Mouse (Mus musculus) stomach, embryonic 15.5 days (tissue): ENCODE data around the gene Cpvl. TPM values are rescaled to one million over a fixed set of nuclear protein-coding genes. Genes with fewer than 3 reads are reported as not detected.
A peak's percentile ranks its signal among the peaks of the same experiment; 100 is the strongest.

Experiments
- ATAC-seq: fragments of 200-750 bp; cut with Nextera tagmentation; 2 replicates; pipeline ENCODE4 v1.8.0; 2017; ENCODE audit warnings: low read depth, moderate number of reproducible peaks, moderate TSS enrichment; ENCODE audit not compliant: insufficient read depth, low FRiP score
- H3K27ac ChIP-seq: fragments of 300-500 bp; sonication (generic); 2 replicates; pipeline ENCODE4 v1.5.1; 2015; ENCODE audit warnings: mild to moderate bottlenecking, inconsistent platforms
- H3K27me3 ChIP-seq: fragments of 300-500 bp; sonication (generic); replicated peaks from 2 replicates; pipeline ENCODE4 v1.6.1; 2015; ENCODE audit warnings: inconsistent platforms
- H3K36me3 ChIP-seq: fragments of 300-500 bp; sonication (generic); 2 replicates; pipeline ENCODE4 v1.6.1; 2015; ENCODE audit warnings: inconsistent platforms
- H3K4me1 ChIP-seq: fragments of 300-500 bp; sonication (generic); 2 replicates; pipeline ENCODE4 v1.6.1; 2015; ENCODE audit warnings: inconsistent platforms
- H3K4me2 ChIP-seq: fragments of 300-500 bp; sonication (generic); 2 replicates; pipeline ENCODE4 v1.6.1; 2015; ENCODE audit warnings: mild to moderate bottlenecking, inconsistent platforms
- H3K4me3 ChIP-seq: fragments of 300-500 bp; sonication (generic); replicated peaks from 2 replicates; pipeline ENCODE4 v1.5.1; 2015; ENCODE audit warnings: inconsistent platforms
- H3K9ac ChIP-seq: fragments of 300-500 bp; sonication (generic); 2 replicates; pipeline ENCODE4 v1.6.1; 2015; ENCODE audit warnings: inconsistent platforms
- H3K9me3 ChIP-seq: fragments of 300-500 bp; sonication (generic); 2 replicates; pipeline ENCODE4 v1.6.1; 2016; ENCODE audit warnings: inconsistent platforms
- WGBS: fragments of 180-500 bp; shearing (Covaris S2); methylation state at CpG from one replicate; pipeline ENCODE4 v1.1.7; 2015; 5-methylcytosine and 5-hydroxymethylcytosine counted together
- polyA plus RNA-seq: library from polyadenylated mRNA; unstranded; fragments of >200 nt; fragmentation: Nextera tagmentation; extraction: Ambion mirVana; gene quantifications from 2 replicates; pipeline ENCODE4 v1.2.1, GENCODE M21; 2015

Gene Cpvl
- polyA plus RNA-seq, 1 experiment from 2014 or later: 0.19 TPM

DNA sequence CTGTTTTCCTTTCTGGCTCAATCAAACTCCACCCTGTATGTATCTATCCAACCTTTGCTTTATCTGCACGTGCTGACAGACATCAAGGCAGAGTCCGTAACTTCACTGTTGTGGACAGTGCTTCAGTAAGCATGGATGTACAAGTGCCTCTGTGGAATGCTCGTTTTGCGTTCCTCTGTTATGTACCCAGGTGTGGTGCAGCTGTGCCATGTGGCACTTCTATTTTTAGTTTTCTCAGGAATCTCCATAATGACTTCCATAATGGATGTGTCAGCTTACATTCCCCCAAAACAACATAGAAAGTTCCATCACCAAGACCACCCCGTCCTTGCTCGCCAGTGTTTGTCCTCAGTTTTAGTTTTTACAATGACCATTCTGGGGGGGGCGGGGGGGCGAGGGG is 76.7 kb downstream of the Cpvl start:
- Histone ChIP-seq H3K9me3 (no peaks in the 10 kb centered on the region), H3K27me3 (no peaks in the 10 kb centered on the region), H3K4me3 (no peak overlapping the region), H3K9ac (no peak overlapping the region), H3K4me2 (no peak overlapping the region), H3K27ac (no peak overlapping the region), H3K36me3 (no peaks in the 10 kb centered on the region), H3K4me1 (peaks cover 11% of the 10 kb centered on the region)
- ATAC-seq: no peak
- WGBS: 68% methylated on average over 8 of the region's 8 CpGs

DNA sequence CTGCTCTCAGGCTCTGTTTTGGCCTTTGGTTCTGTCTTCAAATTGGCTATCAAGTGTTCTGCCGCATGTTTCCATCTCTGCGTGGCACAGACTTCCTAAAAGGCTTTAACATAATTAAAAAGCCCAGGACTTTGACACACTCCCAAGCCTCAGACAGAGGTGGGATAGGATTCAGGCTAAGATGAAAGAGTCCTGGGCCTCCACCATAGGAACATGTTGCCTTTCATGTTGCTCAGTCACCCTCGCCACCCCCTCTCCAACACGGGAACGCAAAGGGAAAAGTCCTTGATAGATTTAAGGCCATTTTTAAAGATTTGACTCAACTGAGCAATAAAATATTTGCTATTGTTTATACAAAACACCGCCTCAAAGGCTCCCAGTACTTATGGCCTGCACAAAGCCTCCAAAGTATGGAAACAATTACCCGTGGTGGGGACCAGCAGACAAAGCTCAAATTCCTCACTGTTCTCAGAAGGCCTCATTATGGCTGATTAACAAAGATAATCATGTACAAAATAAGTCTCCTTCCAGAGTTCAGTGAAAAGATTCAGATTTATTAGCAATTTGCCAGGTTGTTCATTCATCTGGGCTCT is 80.5 kb downstream of the Cpvl start:
- Histone ChIP-seq H3K9me3 (no peaks in the 10 kb centered on the region), H3K36me3 (no peaks in the 10 kb centered on the region), H3K4me2 (no peak overlapping the region), H3K4me1 (no peaks in the 10 kb centered on the region), H3K4me3 (no peak overlapping the region), H3K27me3 (no peaks in the 10 kb centered on the region), H3K9ac (no peak overlapping the region), H3K27ac (no peak overlapping the region)
- 62% methylated on average over 7 of the region's 7 CpGs for WGBS
- ATAC-seq: no peak

DNA sequence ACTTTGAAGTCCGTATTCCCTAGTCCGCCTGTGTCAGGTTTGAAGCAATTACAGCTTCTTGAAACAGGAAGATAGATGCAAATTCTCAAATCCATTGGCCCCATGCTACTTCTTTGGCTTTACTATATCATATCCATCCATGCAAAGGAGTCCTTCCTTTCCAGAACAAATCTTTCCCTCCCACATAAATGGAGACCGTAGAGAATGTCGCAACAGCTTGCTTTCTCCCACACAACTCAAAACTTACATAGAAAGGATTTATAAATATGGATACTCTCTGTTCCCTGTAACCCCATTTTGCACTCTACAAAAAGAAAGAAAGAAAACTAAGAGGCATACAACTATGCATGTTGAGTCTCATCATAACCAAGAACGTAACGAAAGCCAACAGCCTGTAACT is 81.3 kb downstream of the Cpvl start:
- Histone ChIP-seq H3K27ac (no peak overlapping the region), H3K9me3 (no peaks in the 10 kb centered on the region), H3K9ac (no peak overlapping the region), H3K4me3 (no peak overlapping the region), H3K4me1 (no peaks in the 10 kb centered on the region), H3K27me3 (no peaks in the 10 kb centered on the region), H3K4me2 (no peak overlapping the region), H3K36me3 (no peaks in the 10 kb centered on the region)
- ATAC-seq: no peak
- WGBS: 84% methylated on average over 6 of the region's 6 CpGs

DNA sequence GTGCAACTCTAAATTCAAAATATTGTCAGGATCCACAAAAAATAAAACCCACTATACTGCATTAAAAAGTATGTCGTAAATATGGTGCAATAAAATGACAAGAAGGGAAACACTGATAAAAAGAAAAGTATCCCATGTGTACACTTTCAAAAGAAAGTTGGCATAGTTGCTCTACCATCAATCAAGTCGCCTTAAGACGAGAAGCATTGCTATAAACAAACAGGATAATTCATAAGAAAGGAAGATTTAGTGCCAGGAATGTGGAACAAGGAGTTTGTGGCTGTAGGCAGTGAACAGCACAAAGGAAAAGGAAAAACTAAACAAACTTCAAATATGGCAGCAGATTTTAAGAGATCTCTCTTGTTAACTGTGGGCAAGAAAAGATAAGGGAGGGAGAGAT is 84.7 kb downstream of the Cpvl start:
- no peak overlapping the region for H3K27ac ChIP-seq
- no peaks in the 10 kb centered on the region for H3K9me3 ChIP-seq
- ATAC-seq: no peak
- no peak overlapping the region for H3K4me3 ChIP-seq
- no peaks in the 10 kb centered on the region for H3K4me1 ChIP-seq
- no peaks in the 10 kb centered on the region for H3K27me3 ChIP-seq
- no peak overlapping the region for H3K4me2 ChIP-seq
- no peak overlapping the region for H3K9ac ChIP-seq
- 42% methylated on average over 3 of the region's 3 CpGs for WGBS
- H3K36me3 ChIP-seq: no peaks in the 10 kb centered on the region

DNA sequence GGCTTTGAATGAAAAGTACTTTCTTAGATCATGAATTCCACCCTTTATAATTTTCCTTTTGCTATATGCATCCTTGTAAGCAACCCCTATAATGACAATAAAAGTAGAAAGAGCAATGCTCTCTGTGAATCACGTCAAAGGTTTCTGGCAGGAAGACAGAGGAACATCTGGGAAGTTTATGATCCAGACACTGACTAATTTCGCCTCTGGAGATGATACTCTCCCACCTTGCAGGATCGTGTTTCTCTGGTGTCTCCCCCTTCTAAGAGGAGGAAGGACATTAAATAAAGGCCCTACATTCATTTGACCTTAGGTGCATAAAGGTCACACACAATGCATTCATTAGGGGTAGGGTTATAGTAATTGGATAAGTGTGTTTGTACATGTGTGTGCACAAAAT is 87.4 kb downstream of the Cpvl start:
- no peak overlapping the region for H3K4me2 ChIP-seq
- no peaks in the 10 kb centered on the region for H3K27me3 ChIP-seq
- no peak for ATAC-seq
- H3K9ac ChIP-seq: no peak overlapping the region
- 56% methylated on average over 3 of the region's 3 CpGs for WGBS
- no peak overlapping the region for H3K27ac ChIP-seq
- no peaks in the 10 kb centered on the region for H3K4me1 ChIP-seq
- no peak overlapping the region for H3K4me3 ChIP-seq
- H3K9me3 ChIP-seq: no peaks in the 10 kb centered on the region
- no peaks in the 10 kb centered on the region for H3K36me3 ChIP-seq

DNA sequence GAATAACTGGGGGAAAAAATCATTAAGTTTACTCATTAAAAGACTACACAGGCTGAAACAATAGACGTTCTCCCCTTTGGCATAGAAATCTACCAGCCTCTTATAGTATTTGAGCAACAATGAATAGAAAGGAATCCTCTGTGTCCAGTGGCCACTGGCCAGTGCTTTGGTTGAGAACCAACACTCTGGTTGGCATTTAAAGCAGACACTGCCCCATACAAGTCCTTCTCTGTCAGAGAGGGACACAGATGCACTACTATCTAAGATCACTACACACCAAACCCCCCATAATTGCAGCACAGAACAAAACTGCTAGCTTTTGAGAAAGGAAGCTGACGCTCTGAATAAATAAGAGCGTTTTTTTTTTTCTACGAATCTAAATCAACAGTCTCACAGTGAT is 93.5 kb downstream of the Cpvl start:
- Histone ChIP-seq H3K27ac (no peak overlapping the region), H3K9ac (no peak overlapping the region), H3K36me3 (no peaks in the 10 kb centered on the region), H3K4me3 (no peak overlapping the region), H3K4me1 (peaks cover 12% of the 10 kb centered on the region; the same call in 1 of the 2 replicates), H3K9me3 (no peaks in the 10 kb centered on the region), H3K4me2 (no peak overlapping the region), H3K27me3 (no peaks in the 10 kb centered on the region)
- ATAC-seq: no peak
- WGBS: 63% methylated on average over 4 of the region's 4 CpGs

DNA sequence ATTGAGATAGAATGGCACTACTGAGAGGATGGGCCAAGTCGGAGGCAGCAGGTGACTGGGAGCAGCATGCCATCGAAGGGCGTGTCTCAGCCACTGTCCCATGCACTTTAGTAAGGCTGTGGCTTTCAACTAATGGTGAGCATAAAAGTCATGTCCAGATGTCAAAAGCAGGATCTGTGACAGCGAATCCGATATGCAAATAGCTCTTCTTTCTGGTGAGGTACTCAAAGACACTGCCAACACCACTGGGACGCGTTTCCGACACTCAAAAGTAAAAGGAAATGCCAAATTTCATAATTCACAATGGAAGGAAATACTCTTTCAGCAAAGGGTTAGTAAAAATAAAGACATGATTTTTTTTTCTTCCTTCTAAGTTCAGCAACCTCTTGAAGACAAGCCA is 94.0 kb downstream of the Cpvl start:
- ATAC-seq: no peak

DNA sequence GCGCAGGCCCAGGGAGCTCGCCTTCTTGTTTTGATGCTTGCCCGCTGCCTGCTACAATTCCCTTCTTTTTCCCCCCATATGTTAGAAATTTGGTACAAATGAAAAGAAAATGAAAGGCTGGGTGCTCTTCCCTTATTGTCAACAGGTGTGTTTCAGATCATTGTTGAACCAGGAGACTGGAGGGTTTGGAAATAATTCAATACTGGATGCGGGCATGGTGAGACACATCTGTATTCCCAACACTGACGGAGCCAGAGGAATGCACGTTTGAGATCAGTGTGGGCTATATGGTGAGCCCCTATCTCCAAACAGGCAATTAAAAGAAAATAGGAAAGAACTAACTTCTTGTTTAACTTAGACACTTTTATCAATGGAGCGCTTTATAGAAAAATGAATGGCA is 95.1 kb downstream of the Cpvl start:
- no peak overlapping the region for H3K9ac ChIP-seq
- peaks cover 12% of the 10 kb centered on the region; the same call in 1 of the 2 replicates for H3K4me1 ChIP-seq
- 70% methylated on average over 7 of the region's 7 CpGs for WGBS
- no peaks in the 10 kb centered on the region for H3K27me3 ChIP-seq
- H3K9me3 ChIP-seq: no peaks in the 10 kb centered on the region
- no peak for ATAC-seq
- no peak overlapping the region for H3K4me2 ChIP-seq
- no peak overlapping the region for H3K27ac ChIP-seq
- H3K4me3 ChIP-seq: no peak overlapping the region
- no peaks in the 10 kb centered on the region for H3K36me3 ChIP-seq

More for the DNA sequence above, 94.0 kb downstream of the Cpvl start:
- Histone ChIP-seq H3K36me3 (no peaks in the 10 kb centered on the region), H3K9ac (no peak overlapping the region), H3K27ac (no peak overlapping the region), H3K27me3 (no peaks in the 10 kb centered on the region), H3K9me3 (no peaks in the 10 kb centered on the region), H3K4me2 (no peak overlapping the region), H3K4me3 (no peak overlapping the region), H3K4me1 (peaks cover 12% of the 10 kb centered on the region; the same call in 1 of the 2 replicates)
- 89% methylated on average over 8 of the region's 8 CpGs for WGBS

DNA sequence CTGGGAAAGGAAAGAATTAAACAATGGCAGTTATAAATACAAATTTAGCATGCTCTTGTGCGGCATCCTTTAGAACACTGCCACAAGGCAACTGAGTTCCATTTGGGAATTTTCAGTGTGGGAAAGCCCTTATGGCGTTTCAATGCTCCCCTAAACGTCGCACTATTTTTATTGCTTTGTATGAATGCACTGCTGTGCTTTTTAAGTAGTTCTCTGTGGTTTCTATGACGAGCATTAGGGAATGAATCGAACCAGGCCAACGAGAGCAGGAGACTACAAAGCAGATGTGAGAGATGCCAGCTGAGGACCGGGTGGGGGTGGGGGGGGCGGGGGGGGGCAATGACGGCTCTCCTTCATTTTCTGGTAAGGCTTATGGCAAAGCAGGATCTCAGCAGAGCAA is 96.8 kb downstream of the Cpvl start:
- no peak for ATAC-seq
- Histone ChIP-seq H3K4me3 (no peak overlapping the region), H3K4me1 (peaks cover 12% of the 10 kb centered on the region; the same call in 1 of the 2 replicates), H3K4me2 (no peak overlapping the region), H3K27ac (no peak overlapping the region), H3K9ac (no peak overlapping the region), H3K36me3 (no peaks in the 10 kb centered on the region), H3K27me3 (no peaks in the 10 kb centered on the region), H3K9me3 (no peaks in the 10 kb centered on the region)
- WGBS: 42% methylated on average over 10 of the region's 10 CpGs

DNA sequence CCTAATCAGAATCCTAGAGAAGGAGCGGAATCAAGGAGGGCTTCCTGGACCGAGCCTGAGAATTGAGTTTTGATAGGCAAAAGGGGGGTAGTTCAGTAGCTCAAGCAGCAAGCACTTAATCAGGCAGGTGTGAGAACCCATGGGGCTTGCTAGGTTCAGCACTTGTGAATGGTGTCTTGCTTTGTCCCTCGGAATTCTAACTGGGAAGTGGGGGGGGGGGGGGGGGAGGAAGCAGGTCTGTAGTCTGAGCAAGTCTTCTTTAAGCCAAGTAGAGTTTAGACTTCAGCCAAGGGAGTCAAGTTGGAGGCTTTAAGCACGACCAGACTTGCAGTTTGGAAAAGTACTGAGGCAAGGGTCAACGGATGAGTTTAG is 97.2 kb downstream of the Cpvl start:
- H3K4me3 ChIP-seq: no peak overlapping the region
- H3K27ac ChIP-seq: no peak overlapping the region
- 39% methylated on average over 5 of the region's 5 CpGs for WGBS

DNA sequence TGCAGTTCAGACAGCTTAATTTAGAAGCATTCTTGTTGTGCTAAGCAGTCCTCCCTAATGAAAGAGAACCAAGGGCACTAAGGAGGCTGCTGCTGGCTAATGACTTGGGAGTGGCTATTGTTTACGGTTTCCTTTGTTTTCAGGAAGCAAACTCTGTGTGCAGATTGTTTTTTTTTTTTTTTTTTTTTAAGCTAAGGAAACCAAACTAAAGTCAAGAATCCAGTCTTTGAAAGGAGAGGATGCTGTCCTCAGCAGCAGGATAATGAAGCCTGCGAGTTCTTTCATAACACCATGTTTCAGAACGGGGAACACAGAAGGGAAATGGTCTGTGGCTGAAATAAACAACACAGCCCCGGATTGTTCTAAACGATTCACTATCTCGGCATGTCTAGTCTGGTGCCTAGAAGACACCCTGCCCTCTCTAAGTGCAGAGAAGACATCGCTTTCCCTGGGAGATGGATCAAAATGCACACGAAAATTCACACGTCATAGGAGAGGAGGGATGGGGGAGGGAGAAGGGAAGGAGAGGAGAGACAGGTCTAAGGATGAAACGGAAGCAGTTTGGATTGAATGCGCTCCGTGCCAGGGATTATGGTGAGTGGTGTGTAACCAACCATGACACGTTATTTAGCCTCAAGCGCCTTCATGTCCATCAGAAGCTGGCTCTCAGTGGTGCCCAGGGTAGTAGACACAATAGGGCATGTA is 97.8 kb downstream of the Cpvl start:
- Histone ChIP-seq H3K27me3 (no peaks in the 10 kb centered on the region), H3K9ac (no peak overlapping the region), H3K27ac (no peak overlapping the region), H3K36me3 (no peaks in the 10 kb centered on the region), H3K4me1 (peaks cover 12% of the 10 kb centered on the region; the same call in 1 of the 2 replicates), H3K4me3 (peak overlapping the region; percentile 13; the same call in 1 of the 2 replicates), H3K9me3 (no peaks in the 10 kb centered on the region), H3K4me2 (peak overlapping the region; percentile 32)
- whole genome bisulfite sequencing: 25% methylated on average over 14 of the region's 14 CpGs
- no peak for ATAC-seq

More for the DNA sequence above, 97.2 kb downstream of the Cpvl start:
- Histone ChIP-seq H3K4me2 (peak overlapping the region; percentile 32), H3K9ac (no peak overlapping the region), H3K27me3 (no peaks in the 10 kb centered on the region), H3K36me3 (no peaks in the 10 kb centered on the region), H3K9me3 (no peaks in the 10 kb centered on the region), H3K4me1 (peaks cover 12% of the 10 kb centered on the region; the same call in 1 of the 2 replicates)
- no peak for ATAC-seq

DNA sequence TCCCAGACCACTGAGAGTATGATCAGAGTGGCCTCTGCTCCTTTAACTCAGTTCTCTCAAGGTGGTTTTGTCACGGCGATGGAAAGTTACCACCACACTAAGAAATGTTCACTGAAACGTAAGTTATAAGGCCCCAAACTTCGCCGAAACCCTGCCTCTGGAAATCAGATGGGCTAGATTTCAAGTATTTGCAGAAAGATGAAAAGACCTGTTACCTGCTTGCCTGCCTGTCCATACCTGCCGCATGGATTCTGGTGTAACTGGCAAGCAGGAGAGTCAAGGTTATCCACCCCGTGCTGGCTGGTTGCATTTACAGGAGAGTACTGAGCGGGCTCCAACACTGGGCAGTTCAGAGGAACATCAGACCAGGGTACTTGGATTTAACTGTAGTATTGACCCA is 98.9 kb downstream of the Cpvl start:
- Histone ChIP-seq H3K27ac (no peak overlapping the region), H3K4me2 (no peak overlapping the region), H3K9me3 (no peaks in the 10 kb centered on the region), H3K4me1 (0 out of 2 replicates have a peak, but pooled peaks cover 10% of the 10 kb centered on the region), H3K9ac (no peak overlapping the region), H3K36me3 (no peaks in the 10 kb centered on the region), H3K4me3 (no peak overlapping the region), H3K27me3 (no peaks in the 10 kb centered on the region)
- WGBS: 85% methylated on average over 8 of the region's 8 CpGs
- ATAC-seq: no peak
